In genomic region chr15:77202223-77202622, GRCm38 (mm10) we compare ENCODE assay signal across 8 mouse cellular contexts.
DNase-seq lines count a peak whose midpoint lies in the region; ATAC-seq and TF ChIP-seq lines count a peak whose summit lies in the region.

No protein-coding gene starts in this region.

- no peak overlapping the region for H3ac ChIP-seq in myocyte (ENCODE audit: control insufficient read depth, insufficient read length)

- H3K4me3 ChIP-seq in heart, embryonic 12.5 days: 0 out of 2 replicates have a peak overlapping the region, but pooled peaks have one; percentile 16
- H3K4me3 ChIP-seq in myocyte: no peak overlapping the region

- peaks cover 70% of the 10 kb centered on the region for H3K4me1 ChIP-seq in heart, embryonic 12.5 days (replicated peaks)

- TF ChIP-seq POLR2A in myocyte (IDR thresholded peaks at IDR 0.05; ENCODE audit: insufficient read length, low read depth): no peak

- peaks cover 53% of the 10 kb centered on the region for H3K79me2 ChIP-seq in myocyte (ENCODE audit: control insufficient read depth, insufficient read depth)

- H3K9ac ChIP-seq in heart, embryonic 12.5 days: no peak overlapping the region

- H3K4me2 ChIP-seq in heart, embryonic 12.5 days: peak overlapping the region; percentile 47
- peak overlapping the region; percentile 4 for H3K4me2 ChIP-seq in myocyte (ENCODE audit: low read depth)

- H3K27ac ChIP-seq in heart, embryonic 12.5 days (ENCODE audit: poor library complexity, severe bottlenecking): peak overlapping the region; percentile 83

- DNase-seq in NIH3T3 (ENCODE audit: low read depth): peak; percentile 89
- DNase-seq in adrenal gland, postnatal 36 days: peak; percentile 53 to 71
- DNase-seq in large intestine, adult 2 months (ENCODE audit: low read depth, low spot score): peak; percentile 57
- DNase-seq in cerebellum, adult 11 months: no peak
- DNase-seq in cerebellum, postnatal 36 days: no peak
- no peak for DNase-seq in natural killer cell, adult 2 months (ENCODE audit: low spot score in 2 of 2)

- no peaks in the 10 kb centered on the region for H3K36me3 ChIP-seq in heart, embryonic 12.5 days
- no peaks in the 10 kb centered on the region for H3K36me3 ChIP-seq in myocyte (ENCODE audit: control insufficient read depth, insufficient read depth)

- H3K9me3 ChIP-seq in heart, embryonic 12.5 days (replicated peaks): no peaks in the 10 kb centered on the region

- peak; percentile 48; the same call in 1 of the 2 replicates for ATAC-seq in heart, embryonic 12.5 days (ENCODE audit: insufficient number of reproducible peaks, low FRiP score)

- H3K27me3 ChIP-seq in heart, embryonic 12.5 days (replicated peaks): no peaks in the 10 kb centered on the region
- H3K27me3 ChIP-seq in myocyte (ENCODE audit: control insufficient read depth, insufficient read depth, insufficient read length): no peaks in the 10 kb centered on the region

- 7% methylated on average over 2 of the region's 2 CpGs for WGBS in heart, embryonic 12.5 days
- 11% methylated on average over 2 of the region's 2 CpGs for WGBS in large intestine, adult 2 months

TF ChIP-seq in myocyte, 11 proteins besides CTCF, POLR2A, EP300 and RAD21:
- no peak for TF ChIP-seq USF1 (IDR thresholded peaks at IDR 0.05; ENCODE audit: low read depth)
- TF ChIP-seq REST (IDR thresholded peaks at IDR 0.05; ENCODE audit: insufficient read depth, insufficient read length): no peak
- no peak for TF ChIP-seq MAX (IDR thresholded peaks at IDR 0.05; ENCODE audit: low read depth)
- TF ChIP-seq MYOG (IDR thresholded peaks at IDR 0.05; ENCODE audit: control insufficient read depth in 1 of 3, insufficient read depth in 1 of 3, insufficient read length in 2 of 3, low read depth in 2 of 3): no peak
- peak in 1 of 3 experiments; percentile 26 for TF ChIP-seq MYOD1 (IDR thresholded peaks at IDR 0.05; ENCODE audit: control insufficient read depth in 1 of 3, insufficient read length in 2 of 3, low read depth in 2 of 3)
- TF ChIP-seq E2F4 (IDR thresholded peaks at IDR 0.05; ENCODE audit: insufficient read depth): no peak
- no peak for TF ChIP-seq SRF (IDR thresholded peaks at IDR 0.05; ENCODE audit: control insufficient read depth, insufficient read length, low read depth)
- TF ChIP-seq TCF3 (IDR thresholded peaks at IDR 0.05; ENCODE audit: insufficient read length, low read depth): no peak
TF ChIP-seq in myocyte: peak in this region for 1.

Comparison
In these comparisons a context has a peak if more than half of its experiments do, and no peak if none do; other contexts are left out.
1. DNase-seq: peak in NIH3T3 (single experiment), adrenal gland, postnatal 36 days (2 of 2) and large intestine, adult 2 months (single experiment); none in cerebellum, adult 11 months (single experiment), cerebellum, postnatal 36 days (0 of 2) and natural killer cell, adult 2 months (0 of 2).